Mouse (Mus musculus) erythroblast, adult 5-6 weeks (primary cell): ENCODE results near the gene Ccr6. TPM values are rescaled to one million over a fixed set of nuclear protein-coding genes. Genes with fewer than 3 reads are reported as not detected.
"Not testable (repeated sequence)": the region's sequence is repeated elsewhere in the genome, so short reads cannot be mapped to it uniquely, and the experiment has no call there.

Experiments used
- ATAC-seq: replicated peaks from 2 replicates; pipeline ENCODE4 v1.8.0; 2016; ENCODE audit warnings: moderate number of reproducible peaks, mild to moderate bottlenecking, moderate TSS enrichment, inconsistent platforms; ENCODE audit not compliant: poor library complexity, low FRiP score, severe bottlenecking
- total RNA-seq, 2 experiments: library from RNA; stranded (forward) in 1 of 2; stranded (reverse) in 1 of 2; fragments of 150-400 nt in 1 of 2; fragments of 200-764, 138-1000 nt in 1 of 2; gene quantifications; 2 replicates each; pipeline versions ENCODE4 v1.2.3 to v1.2.4; 2015 to 2017; ENCODE audit warnings: low replicate concordance in 2 of 2

Gene Ccr6
- total RNA-seq, 2 experiments from 2014 or later, result not detected

DNA sequence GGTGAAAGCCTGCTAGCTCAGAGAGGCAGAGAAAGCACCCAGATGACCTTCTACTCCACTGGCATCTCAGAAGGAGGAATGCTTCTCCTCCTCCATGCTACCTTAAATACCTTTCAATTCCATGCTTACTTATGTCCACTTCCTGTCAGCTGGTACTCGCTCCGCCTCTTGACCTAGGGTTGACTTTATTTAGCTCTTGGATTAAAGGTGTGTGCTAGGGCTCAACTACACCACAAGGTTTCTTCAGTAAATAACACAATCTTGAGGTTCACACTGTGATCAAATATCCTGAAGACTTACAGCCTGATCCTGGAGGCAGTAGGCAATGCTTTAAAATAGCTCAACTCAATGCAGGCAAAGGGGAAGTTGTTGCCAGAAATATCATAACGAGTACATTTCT, 6.2 kb upstream of the Ccr6 start:
- no peak for ATAC-seq

DNA sequence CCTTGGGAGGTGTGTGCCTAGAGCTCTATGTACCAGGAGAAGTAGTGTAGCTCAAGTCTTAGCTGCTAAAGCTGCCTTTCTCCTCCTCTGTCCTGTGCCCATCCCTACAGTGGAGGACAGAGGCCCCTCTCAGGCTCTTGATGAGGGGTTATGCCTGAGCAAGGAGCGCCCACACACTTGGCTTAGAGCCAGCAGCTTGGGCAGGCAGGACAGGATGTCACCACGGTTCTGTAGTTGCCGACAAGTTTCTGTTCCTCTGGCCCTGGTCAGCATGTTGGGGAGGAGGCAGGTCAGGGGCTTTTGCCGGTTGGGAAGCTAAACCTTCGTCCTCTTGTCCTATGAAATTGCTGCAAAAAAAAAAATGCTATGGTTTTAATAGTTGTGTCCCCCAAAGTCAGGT, 3.8 kb upstream of the Ccr6 start:
- no peak for ATAC-seq

DNA sequence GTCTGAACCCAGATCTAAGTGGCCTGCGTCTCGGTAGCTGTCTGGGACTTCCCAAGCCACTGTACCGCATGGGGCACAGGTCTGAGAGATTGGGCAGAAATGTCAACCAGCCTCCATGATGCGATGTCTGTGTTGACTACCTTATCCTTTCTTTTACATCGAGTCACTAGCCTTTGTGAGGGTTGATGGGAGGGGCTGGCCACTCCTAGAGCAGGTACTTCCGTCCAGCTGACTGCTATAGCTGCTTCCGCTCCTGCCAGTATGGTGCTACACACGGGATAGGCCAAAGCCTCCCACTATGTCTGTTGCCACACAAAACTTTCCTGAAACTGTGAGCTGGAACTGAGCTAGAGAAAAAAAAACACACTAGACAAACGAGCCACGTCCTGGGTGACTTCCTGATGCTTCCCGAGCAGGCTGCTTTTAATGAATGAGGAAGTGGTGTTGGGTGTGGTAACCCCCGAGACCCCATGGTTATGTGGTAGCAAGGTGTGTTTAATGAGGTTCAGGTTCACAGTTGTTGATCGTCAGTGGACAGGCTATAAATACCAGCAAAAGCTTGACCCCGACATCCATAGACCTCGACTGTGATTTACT, 2.1 kb upstream of the Ccr6 start:
- no peak for ATAC-seq

DNA sequence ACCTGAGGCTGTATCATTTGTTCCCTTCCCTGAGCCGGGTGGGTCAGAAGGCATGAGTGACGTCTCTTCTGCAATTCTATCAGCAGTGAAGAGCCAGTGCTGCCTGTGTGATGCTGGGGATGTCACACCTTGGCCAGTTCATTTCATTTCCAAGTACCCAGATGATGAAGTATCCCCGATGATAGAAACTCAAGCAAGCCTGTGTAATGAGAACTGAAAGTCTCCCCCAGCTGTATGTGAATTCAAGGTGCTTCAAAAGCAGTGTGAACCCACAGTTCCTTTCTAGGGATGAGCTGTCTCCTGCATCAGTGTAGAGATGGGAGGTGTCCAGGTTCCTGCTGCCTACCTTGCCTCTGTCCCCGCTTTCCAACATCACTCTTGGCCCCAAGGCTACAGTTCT, 1.3 kb upstream of the Ccr6 start:
- no peak for ATAC-seq

DNA sequence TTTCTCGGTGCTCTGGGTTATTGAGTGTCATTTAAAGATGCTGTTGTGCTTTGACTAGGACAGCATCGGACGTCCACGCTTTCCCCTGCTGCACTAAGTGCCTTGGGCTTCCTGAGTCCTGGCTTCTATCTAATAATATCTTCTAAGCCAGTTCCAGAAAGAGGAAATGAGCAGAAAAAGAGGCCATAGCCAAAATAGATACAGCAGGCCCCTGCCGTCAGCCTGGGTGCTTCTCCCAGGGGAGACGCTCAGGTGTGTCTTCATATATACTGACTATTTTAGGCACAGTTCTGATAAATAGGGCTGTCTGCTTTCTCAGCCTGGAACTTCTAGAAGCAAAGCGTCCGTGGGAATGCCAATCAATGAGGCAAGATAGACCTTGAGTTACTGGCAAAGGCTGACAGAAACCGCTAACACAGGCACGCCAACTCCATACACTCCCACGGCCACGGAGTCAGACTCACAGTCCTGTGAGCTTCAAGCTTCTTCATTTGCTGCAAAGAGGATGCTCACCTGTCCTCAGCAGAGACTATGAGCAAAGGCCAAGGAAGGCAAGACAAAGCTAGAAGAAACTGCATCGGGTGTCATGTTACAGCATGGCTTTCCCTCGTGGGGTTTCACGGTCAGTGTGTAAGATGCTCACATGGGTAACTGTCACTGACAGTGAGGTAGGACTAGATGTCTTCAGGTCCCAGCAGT, 2.3 kb downstream of the Ccr6 start:
- ATAC-seq, result no peak

DNA sequence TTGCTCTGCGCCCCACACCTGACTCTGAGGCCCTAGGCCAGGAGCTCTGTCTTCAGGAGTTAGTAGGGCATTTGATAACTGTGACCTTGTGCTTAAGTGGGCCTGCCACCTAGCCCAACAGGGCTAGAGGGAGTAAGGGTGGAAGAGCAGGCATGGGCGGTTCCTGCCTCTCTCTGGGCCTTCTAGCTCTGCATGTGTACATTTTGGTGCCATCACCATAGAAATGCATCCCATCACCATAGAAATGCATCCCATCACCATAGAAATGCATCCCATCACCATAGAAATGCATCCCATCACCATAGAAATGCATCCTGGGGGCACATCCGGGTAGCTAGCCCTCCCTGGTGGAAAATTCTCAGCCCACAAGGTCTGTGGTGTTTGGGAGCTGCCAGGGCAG, 3.7 kb downstream of the Ccr6 start:
- ATAC-seq, result no peak

DNA sequence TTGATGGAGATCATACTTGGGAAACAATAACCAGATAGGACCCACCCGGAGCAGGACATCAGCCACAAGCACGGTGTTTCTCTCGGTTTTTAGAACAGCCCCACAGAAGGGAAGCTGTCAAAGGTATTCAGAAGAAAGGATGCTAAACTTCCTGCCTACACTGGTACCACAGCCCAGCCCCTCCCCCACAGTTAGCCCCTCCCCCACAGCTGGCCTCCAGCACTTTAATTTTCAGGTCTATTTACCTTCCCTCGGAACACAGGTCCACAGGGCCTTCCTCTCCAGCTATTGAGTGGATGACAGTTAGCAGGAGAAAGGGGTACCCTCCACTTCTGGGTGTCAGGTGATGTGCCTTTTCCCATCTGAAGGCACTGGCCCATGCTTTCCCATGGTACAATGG, 4.7 kb downstream of the Ccr6 start:
- no peak for ATAC-seq

DNA sequence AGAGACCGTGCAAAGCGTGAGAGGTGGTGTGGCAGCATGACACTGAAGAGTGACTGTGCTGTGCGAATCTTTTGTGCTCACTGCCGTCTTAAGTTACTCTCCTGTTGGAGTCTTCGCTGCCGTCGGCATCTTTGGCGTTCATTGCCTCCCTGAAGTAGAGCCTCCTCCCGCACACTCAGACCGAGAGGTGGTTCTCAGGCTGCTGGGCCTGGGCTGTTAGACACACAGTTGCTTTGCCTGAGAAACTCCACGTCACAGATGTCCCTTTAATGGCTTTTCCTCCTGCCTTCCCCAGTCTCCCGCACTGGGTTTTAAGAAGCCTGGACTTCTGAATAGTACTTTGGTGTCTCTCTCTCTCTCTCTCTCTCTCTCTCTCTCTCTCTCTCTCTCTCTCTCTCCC, 5.8 kb downstream of the Ccr6 start:
- ATAC-seq, result no peak

DNA sequence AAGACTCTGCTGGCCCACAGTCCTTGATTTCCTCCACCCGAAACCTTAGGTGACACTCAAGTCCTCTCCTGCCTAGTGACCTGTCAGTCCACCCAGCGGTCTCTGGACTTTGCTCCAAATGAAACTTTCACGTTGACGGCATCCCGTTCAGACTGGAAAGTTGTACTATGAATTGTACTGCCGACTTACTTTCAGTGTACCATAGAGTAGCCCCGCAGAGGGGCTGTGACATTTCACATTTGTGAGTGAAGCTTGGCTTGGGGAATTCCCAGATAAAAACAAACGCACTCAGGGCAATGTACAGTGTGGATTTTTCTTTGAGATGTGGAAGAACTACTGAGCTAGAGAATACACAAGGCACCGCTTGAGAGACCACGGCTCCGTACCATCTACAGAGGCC, 6.3 kb downstream of the Ccr6 start:
- no peak for ATAC-seq

DNA sequence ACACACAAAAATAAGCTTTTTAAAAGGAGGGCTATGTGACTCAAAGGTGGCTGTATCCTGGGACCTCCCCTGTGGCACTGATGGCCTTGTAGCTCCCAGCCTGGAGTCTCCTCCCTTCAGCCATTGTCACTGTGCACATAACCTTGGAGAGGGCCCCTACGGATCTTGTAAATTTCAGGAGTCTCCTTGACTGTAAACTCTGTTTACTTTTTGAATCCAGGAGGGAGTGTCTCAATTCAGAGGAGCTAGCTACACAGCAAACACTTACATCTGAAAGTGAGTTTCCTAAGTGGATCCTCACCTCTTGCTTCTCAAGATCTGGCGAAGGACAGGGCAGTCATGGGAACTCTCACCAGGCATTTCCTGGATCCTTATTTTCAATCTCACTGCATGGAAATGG, 8.3 kb downstream of the Ccr6 start:
- no peak for ATAC-seq

DNA sequence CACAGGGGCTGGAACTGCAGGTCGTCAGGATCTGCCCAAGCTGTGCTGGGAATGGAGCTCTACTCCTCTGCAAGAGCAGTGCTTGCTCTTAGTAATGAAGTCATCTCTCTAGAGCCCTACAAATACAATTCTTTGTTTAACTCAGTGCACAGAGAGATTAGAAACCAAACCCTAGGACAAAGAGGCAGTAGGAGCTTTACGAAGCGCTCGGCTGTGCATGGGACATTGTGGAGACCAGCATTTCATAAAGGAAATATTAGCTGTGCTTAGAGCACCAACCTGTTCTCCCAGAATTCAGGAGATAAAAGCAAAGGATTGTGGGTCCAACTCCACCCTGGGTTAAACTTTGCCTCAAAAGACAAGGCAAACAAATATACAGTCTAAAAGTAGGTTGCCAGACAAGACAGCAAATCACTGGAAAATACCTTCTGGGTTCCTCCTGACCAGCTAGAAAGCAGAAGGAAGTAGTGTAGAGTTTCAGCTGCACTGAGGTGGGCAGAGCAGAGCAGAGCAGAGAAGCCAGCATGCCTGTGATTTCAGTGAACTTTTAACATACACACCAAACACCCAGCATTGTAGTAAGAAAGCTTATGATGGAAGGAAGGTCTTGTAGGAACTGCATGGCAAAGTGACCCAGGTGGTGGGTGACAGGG, 10.4 kb downstream of the Ccr6 start:
- ATAC-seq, result no peak

DNA sequence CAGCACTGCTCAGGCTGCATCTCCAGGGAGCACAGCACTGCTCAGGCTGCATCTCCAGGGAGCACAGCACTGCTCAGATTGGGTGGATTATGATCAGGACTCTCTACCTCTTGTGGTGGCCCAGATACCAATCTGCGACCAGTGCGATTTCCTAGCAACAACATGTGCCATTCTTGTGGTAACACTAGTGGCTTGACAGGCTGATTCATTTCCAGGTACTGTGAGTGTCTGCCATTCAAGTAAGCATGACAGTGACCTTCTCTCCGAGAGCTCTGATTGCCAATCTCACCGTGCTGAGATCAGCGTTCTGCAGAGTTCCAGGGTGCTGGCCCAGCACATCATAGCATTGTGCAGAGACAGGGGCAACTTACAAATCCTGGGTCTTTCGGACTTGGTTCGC, 15.9 kb downstream of the Ccr6 start:
- ATAC-seq, result no peak

DNA sequence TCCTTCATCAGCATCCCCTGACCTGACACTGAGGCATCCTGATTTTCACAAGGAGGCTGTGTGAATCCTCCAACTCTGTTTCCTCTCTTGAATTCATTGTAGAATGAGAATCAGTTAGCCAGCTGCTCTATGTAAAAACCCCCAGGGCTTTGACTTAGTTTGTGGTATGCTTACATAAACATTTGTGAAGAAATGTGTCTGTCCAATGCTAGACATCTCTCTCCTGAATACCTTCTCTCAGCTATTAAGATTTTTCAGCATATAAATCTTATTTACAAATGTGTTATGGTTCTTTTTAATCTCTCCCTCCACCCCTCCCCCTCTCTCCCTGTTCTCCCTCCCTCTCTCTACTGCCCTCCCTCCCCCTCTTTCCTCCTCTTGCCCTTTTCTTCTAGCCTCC, 18.4 kb downstream of the Ccr6 start:
- ATAC-seq, result no peak

DNA sequence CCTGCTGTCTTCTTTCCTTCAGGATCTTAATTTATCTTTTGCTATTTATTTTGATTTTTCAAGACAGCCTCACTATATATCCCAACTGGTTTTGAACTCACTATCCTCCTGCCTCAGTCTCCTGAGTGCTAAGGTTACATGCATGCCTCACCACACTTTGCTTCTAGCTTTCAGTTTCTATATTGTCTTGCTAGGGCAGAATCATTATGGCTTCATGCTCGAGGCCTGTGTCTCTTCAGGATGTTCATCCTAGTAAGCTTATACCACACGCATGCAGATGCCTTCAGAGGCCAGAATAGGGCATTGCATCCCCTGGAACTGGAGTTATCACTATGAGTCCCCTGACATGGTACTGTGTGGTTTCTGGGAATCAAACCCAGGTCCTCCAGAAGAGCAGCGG, 19.1 kb downstream of the Ccr6 start:
- ATAC-seq, result no peak

DNA sequence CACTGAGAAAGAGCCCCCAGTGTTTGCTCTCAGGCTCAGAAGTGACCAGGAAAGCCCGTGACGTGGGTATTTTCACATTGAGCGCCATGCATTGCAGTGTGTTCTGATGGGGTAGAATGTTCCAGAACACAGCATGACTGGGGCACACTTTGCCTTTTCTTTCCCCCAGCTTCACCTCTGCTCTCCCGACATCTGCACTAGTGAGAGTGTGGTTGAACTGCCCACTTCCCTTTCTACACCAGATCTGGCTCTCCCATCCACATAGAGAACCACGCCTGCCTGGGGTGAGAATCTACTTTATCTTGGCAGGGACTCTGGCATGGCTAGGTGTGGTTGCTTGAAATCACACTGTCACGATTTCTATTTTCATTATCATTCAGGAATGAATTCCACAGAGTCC, 19.7 kb downstream of the Ccr6 start:
- ATAC-seq, result no peak

DNA sequence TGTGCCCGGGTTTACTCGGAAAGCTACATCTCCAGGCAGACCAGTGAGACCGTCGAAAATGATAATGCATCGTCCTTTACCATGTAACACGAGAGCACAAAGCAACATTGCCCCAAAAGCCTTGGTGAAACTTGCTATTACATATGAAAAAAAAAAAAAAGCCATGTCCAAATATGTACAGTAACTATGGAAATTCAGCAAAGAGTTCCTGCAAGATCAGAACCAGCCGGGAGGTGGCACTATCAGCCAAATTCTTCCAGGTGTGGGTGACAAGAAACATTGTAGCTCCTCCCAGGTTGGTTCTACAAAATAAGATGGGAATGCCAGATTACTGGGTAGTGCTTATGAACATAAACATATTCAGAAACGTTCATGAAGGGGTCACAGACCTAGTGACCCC, 21.1 kb downstream of the Ccr6 start:
- no peak for ATAC-seq

DNA sequence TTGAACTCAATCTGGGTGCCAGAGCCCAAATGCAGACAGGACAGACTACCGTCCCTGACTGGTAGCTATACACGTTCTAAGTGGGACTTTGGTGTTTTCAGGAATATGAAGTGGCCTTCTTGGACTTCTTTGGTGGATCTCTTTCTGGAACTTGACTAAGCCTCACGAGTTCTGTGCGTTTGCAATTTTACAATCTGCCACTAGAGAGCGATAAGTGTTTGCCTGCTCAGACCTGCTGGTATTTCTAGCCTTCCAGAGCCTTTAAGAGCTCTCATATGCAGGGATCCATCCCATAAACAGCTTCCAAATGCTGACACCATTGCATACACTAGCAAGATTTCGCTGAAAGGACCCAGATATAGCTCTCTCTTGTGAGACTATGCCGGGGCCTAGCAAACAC, 28.8 kb downstream of the Ccr6 start:
- ATAC-seq, result not testable (repeated sequence)

DNA sequence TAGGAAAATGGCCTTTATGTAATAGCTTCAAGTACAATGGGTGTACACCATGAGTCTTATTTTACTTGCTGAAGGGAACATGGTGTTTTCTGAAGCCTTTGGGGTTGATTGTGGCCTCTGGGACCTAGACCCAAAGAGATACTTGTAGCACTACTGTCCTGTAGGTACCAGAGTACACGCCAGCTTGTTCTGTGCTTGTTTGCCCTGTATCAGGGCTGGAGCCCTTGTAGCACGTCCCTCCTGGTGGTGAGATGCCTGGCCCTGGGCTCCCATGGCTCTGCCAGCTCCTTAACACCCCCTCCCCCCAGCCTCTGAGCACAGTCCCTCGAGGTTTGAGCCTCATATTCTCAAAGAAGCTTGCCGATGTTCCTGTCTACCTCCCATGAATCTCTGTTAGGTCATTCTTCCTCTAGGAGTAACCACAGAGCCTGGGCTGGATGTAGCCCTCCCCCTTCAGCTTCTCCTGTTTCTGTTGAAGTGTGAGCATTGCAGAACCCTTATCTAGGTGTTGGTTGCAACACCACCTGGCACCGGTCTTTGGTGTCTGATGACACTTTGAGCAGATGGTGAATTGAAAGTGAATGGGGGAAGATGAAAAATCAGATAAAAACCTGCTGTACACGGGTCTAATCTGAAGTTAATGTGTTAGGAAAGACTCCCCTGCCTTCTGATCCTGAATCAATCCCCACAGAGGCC, 36.4 kb downstream of the Ccr6 start:
- ATAC-seq, result no peak

DNA sequence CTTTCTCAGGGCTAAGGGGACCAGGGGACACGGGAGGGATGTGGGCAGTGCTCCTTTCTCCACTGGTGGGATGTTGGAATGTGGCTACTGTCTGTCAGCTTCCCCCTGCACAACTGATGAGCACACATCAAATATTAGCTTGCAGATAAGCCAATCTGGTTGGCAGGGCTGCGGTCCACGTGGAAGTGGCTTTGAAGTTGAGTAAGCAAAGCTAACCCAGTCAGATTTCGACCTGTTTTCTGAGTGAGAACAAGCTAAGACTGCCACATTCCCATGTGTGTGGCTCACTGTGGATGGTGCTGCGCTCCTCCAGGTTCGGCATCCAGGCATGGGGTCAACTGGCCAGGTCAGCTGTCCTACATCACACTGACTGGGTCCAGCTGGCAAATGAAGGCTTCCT, 37.1 kb downstream of the Ccr6 start:
- ATAC-seq, result no peak

DNA sequence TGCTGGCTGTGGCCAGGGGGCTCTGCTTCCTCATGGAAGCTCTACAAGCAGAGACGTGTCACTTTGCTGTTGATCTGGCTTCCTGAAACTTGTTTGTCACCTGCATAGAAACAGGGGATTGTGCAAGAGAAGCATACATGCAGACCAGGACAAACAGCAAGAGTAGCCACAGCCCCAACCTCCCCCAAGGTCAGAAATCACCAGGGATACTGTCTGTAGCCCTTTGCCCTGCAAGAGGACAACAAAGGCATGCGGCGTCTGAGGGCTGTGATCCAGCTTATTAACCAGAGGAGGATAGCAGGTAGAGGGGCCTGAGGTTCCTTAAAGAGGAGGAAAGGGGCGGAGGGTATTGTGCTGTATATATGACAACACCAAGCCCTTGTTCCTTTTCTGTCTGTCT, 40.2 kb downstream of the Ccr6 start:
- ATAC-seq, result no peak

DNA sequence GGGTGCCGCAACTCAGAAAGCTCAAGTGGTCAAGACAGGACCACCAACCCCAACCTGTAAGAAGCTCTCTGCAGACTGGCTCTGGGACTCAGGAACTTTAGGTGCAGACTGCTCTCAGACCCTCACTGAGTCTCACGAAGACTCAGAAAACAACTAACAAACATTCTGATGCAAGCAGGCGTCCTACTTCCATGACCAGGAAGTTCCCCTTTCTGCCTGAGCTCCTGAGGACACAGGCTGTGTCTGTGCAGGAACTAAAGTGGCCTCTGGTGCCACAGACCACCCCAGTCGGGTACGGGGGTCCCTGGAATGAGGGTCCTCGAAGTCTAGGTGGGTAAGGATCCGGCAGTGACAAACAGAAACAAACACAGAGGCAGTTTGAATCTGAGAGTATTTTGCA, 40.8 kb downstream of the Ccr6 start:
- no peak for ATAC-seq
